Mouse (Mus musculus) ES-E14 (cell line): Measurements from ENCODE around the gene Sapcd2. TPM values are rescaled to one million over a fixed set of nuclear protein-coding genes. Genes with fewer than 3 reads are reported as not detected.

Experiments
- DNase-seq: peaks from one replicate; pipeline ENCODE4 v3.0.0-alpha.2; 2013; ENCODE audit warnings: low read depth, low spot score
- H3K27ac ChIP-seq: 2 replicates; pipeline ENCODE4 v1.5.1; 2012; ENCODE audit warnings: low read depth, mild to moderate bottlenecking, low read length, moderate library complexity, mixed read lengths; ENCODE audit not compliant: poor library complexity, insufficient read depth, severe bottlenecking
- H3K36me3 ChIP-seq: 2 replicates; pipeline ENCODE4 v1.6.1; 2012; ENCODE audit warnings: mild to moderate bottlenecking, low read length, moderate library complexity, mixed read lengths; ENCODE audit not compliant: control insufficient read depth, poor library complexity, insufficient read depth, severe bottlenecking
- H3K4me1 ChIP-seq, 2 experiments: fragments of 150-350 bp in 1 of 2; sonication (generic) in 1 of 2; 2 replicates each; pipeline ENCODE4 v1.6.1; 2012; ENCODE audit warnings: low read length in 2 of 2, mild to moderate bottlenecking in 1 of 2, mixed read lengths in 1 of 2; ENCODE audit not compliant: control insufficient read depth in 2 of 2, insufficient read depth in 2 of 2, poor library complexity in 1 of 2
- H3K4me3 ChIP-seq, 2 experiments: fragments of 150-350 bp in 1 of 2; sonication (generic) in 1 of 2; 2 replicates each; pipeline ENCODE4 v1.5.1; 2012; ENCODE audit warnings: low read length in 2 of 2, low read depth in 1 of 2, mild to moderate bottlenecking in 1 of 2, mixed read lengths in 1 of 2; ENCODE audit not compliant: insufficient read depth in 1 of 2, poor library complexity in 1 of 2, severe bottlenecking in 1 of 2
- H3K9ac ChIP-seq: 2 replicates; pipeline ENCODE4 v1.6.1; 2012; ENCODE audit warnings: low read depth, mild to moderate bottlenecking, low read length, mixed read lengths; ENCODE audit not compliant: poor library complexity, insufficient read depth, severe bottlenecking
- H3K9me3 ChIP-seq: fragments of 150-350 bp; sonication (generic); 2 replicates; pipeline ENCODE4 v1.6.1; 2012; ENCODE audit warnings: low read depth, mild to moderate bottlenecking, low read length; ENCODE audit not compliant: control insufficient read depth, insufficient read depth
- CHD2 ChIP-seq: IDR thresholded peaks from 2 replicates; pipeline ENCODE4 v1.6.1; 2014; ENCODE audit warnings: mild to moderate bottlenecking, low read depth, low read length, inconsistent platforms
- HCFC1 ChIP-seq: IDR thresholded peaks from 2 replicates; pipeline ENCODE4 v1.6.1; 2012; ENCODE audit warnings: low read length, inconsistent platforms, borderline replicate concordance; ENCODE audit not compliant: insufficient read depth
- MAFK ChIP-seq: IDR thresholded peaks from 2 replicates; pipeline ENCODE4 v1.6.1; 2014; ENCODE audit warnings: mild to moderate bottlenecking, low read depth, low read length, inconsistent platforms; ENCODE audit not compliant: insufficient read depth
- ZC3H11A ChIP-seq: IDR thresholded peaks from 2 replicates; pipeline ENCODE4 v1.6.1; 2012; ENCODE audit warnings: low read depth, mild to moderate bottlenecking, inconsistent platforms, low read length, borderline replicate concordance
- ZNF384 ChIP-seq: IDR thresholded peaks from 2 replicates; pipeline ENCODE4 v1.6.1; 2012; ENCODE audit warnings: low read depth, low read length, inconsistent platforms
- in situ Hi-C, 2 experiments: fragments of 600-800 bp; cut with MboI; formaldehyde crosslinking; loops; one replicate each; pipeline ENCODE4 v1.15.1; 2025; ENCODE audit warnings: low sequenced_read_pairs in 2 of 2, inconsistent platforms in 1 of 2; ENCODE audit not compliant: unreplicated experiment in 2 of 2
- total RNA-seq: library from RNA; depleted of rRNA; stranded (reverse); fragments of 300-350 nt; gene quantifications from 2 replicates; pipeline ENCODE4 v1.2.3, GENCODE M21; 2012

The Sapcd2 gene
- total RNA-seq, 1 experiment, result 34.4 TPM

DNA sequence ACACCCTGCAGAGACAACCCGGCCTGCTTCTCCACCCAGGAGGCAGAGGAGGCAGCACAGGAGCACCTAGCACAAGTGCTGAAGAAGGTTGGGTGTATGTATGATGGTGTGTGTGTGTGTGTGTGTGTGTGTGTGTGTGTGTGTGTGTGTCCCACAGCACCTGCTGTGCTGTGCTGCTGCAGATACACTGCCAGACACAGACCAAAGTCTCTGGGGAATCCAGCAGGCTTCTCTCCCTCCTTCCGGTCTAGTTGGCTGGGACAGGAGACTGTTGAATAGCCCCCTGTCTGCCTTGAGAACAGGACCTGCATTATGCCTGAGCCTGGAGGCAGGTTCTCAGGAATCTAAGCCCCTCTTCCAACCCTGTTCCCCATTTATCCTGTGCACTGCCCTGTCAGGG is 1.3 kb downstream of the Sapcd2 start:
- Histone ChIP-seq H3K9me3 (no peaks in the 10 kb centered on the region), H3K4me3 (peak overlapping the region; percentile 70 to 78), H3K4me1 (peaks cover 0 to 4% of the 10 kb centered on the region in 2 experiments; a peak in 1 of 4 replicates), H3K36me3 (peaks cover 38% of the 10 kb centered on the region), H3K9ac (no peak overlapping the region), H3K27ac (no peak overlapping the region)
- in situ Hi-C loops, result no loop called here
- no peak for DNase-seq
- TF ChIP-seq HCFC1 (no peak), ZNF384 (no peak), CHD2 (no peak), ZC3H11A (no peak), MAFK (no peak)

DNA sequence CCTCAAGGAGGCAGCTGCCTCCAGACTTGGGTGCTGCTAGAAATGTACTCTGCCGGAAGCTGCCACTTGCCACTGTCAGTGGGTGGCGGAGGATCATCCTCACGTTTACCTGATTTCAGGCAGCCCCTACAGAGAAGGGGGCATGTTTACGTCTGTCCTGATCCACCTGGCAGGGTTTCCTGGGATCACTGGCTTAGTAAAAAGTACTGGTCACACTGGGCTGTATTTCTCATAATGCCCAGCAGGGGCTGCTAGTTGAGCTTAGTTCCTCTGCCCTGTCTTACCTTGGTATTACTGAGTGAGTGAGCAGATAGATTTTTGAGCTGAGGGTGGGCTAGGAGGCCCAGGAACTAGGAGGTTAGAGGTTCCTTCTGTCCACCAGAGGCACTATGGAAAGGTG is 4.5 kb downstream of the Sapcd2 start:
- DNase-seq, result no peak
- in situ Hi-C loops, result no loop called here
- no peak overlapping the region for H3K9ac ChIP-seq
- peaks cover 0 to 12% of the 10 kb centered on the region in 2 experiments; a peak in 2 of 4 replicates for H3K4me1 ChIP-seq
- H3K4me3 ChIP-seq, result no peak overlapping the region
- no peak for TF ChIP-seq CHD2
- H3K9me3 ChIP-seq, result no peaks in the 10 kb centered on the region
- H3K36me3 ChIP-seq, result peaks cover 41% of the 10 kb centered on the region
- no peak overlapping the region for H3K27ac ChIP-seq

DNA sequence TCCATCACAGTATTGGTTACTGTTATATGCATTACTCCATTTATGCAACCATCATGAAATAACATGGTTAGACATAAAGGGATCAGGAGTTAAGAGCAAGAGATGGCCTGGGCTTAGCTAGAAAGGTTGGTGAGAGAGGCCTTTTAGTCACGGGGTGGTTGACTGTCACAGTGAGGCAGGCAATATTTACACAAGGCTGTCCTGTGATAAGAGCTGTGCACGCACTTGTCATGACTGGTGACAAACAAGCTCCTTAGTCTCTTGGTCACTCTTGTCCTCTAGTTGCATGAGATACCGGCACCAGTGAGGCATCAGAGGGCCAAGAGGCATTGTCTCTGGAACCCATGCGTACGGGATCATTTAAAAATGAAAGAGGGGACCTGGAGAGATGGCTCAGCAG is 12.4 kb downstream of the Sapcd2 start:
- Histone ChIP-seq H3K4me3 (no peak overlapping the region), H3K4me1 (peaks cover 0 to 15% of the 10 kb centered on the region in 2 experiments; a peak in 2 of 4 replicates), H3K9me3 (no peaks in the 10 kb centered on the region), H3K9ac (no peak overlapping the region), H3K27ac (no peak overlapping the region), H3K36me3 (no peaks in the 10 kb centered on the region)
- TF ChIP-seq ZNF384 (no peak), MAFK (no peak), HCFC1 (no peak), CHD2 (no peak), ZC3H11A (no peak)
- DNase-seq, result no peak
- in situ Hi-C loops, result no loop called here

DNA sequence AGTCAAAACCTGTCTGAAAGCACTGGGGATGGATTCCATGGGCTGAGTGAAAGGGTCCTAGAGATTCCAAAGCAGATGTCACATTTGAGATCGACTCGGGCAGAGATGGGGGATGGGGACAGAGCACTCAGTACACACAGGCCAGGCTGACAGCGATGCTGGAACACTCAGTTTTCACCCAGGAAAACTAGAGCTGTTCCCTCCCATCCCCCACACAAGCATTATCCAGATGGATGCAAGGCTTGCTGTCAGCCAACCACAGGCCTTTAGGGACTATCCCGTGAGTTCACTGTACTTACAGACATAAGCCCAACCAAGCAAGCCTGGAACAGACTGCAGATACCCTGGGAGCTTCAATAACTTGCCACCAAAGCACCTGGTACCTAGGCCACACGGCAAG is 19.1 kb downstream of the Sapcd2 start:
- Histone ChIP-seq H3K9me3 (no peaks in the 10 kb centered on the region), H3K9ac (no peak overlapping the region), H3K4me1 (peaks cover 0 to 4% of the 10 kb centered on the region in 2 experiments; a peak in 1 of 4 replicates), H3K4me3 (no peak overlapping the region), H3K36me3 (no peaks in the 10 kb centered on the region), H3K27ac (no peak overlapping the region)
- in situ Hi-C loops, result no loop called here
- TF ChIP-seq ZC3H11A (no peak), ZNF384 (no peak), MAFK (no peak), CHD2 (no peak), HCFC1 (no peak)
- DNase-seq, result no peak
